Mouse (Mus musculus) MEL (cell line): ENCODE measurements around the gene 1600002K03Rik.

Source experiments
- CHD1 ChIP-seq: IDR thresholded peaks from 2 replicates; pipeline ENCODE4 v1.6.1; 2012; ENCODE audit warnings: low read depth, mild to moderate bottlenecking, inconsistent platforms, low read length, improper control_type of control experiment
- CHD2 ChIP-seq: IDR thresholded peaks from 2 replicates; pipeline ENCODE4 v1.6.1; 2011; ENCODE audit warnings: low read length, improper control_type of control experiment
- CTCF ChIP-seq, 3 experiments: IDR thresholded peaks in 2 of 3; conservative IDR thresholded peaks in 1 of 3; 2 replicates each; pipeline ENCODE4 v1.5.1; 2011 to 2012; ENCODE audit warnings: low read length in 3 of 3, low read depth in 2 of 3, mild to moderate bottlenecking in 2 of 3, improper control_type of control experiment in 1 of 3, inconsistent platforms in 1 of 3, mixed read lengths in 1 of 3, moderate library complexity in 1 of 3; ENCODE audit not compliant: control insufficient read depth in 1 of 3, insufficient read depth in 1 of 3, poor library complexity in 1 of 3, severe bottlenecking in 1 of 3
- EP300 ChIP-seq, 2 experiments: IDR thresholded peaks; 2 replicates each; pipeline ENCODE4 v1.6.1; 2011; ENCODE audit warnings: improper control_type of control experiment in 2 of 2, low read length in 2 of 2, low read depth in 1 of 2, mild to moderate bottlenecking in 1 of 2
- GATA1 ChIP-seq: IDR thresholded peaks from 2 replicates; pipeline ENCODE4 v1.6.1; 2011; ENCODE audit warnings: low read depth, low read length, improper control_type of control experiment
- JUND ChIP-seq: IDR thresholded peaks from 2 replicates; pipeline ENCODE4 v1.6.1; 2011; ENCODE audit warnings: low read depth, mild to moderate bottlenecking, improper control_type of control experiment, low read length
- MEF2A ChIP-seq: IDR thresholded peaks from 2 replicates; pipeline ENCODE4 v1.6.1; 2014; ENCODE audit warnings: low read depth, mild to moderate bottlenecking, inconsistent platforms, low read length, improper control_type of control experiment; ENCODE audit not compliant: poor library complexity, insufficient replicate concordance, severe bottlenecking; ENCODE audit errors: extremely low read depth
- MXI1 ChIP-seq: IDR thresholded peaks from 2 replicates; pipeline ENCODE4 v1.6.1; 2011; ENCODE audit warnings: mild to moderate bottlenecking, low read depth, low read length, improper control_type of control experiment
- POLR2A ChIP-seq, 2 experiments: IDR thresholded peaks; 2 replicates each; pipeline ENCODE4 v1.6.1; 2011 to 2012; ENCODE audit warnings: low read length in 2 of 2, mild to moderate bottlenecking in 2 of 2, control low read depth in 1 of 2, improper control_type of control experiment in 1 of 2, low read depth in 1 of 2, moderate library complexity in 1 of 2; ENCODE audit not compliant: control insufficient read depth in 1 of 2, insufficient read depth in 1 of 2, poor library complexity in 1 of 2
- POLR2AphosphoS2 ChIP-seq: IDR thresholded peaks from 2 replicates; pipeline ENCODE4 v1.6.1; 2011; ENCODE audit warnings: low read length, improper control_type of control experiment
- RCOR1 ChIP-seq: IDR thresholded peaks from 2 replicates; pipeline ENCODE4 v1.6.1; 2012; ENCODE audit warnings: low read depth, mild to moderate bottlenecking, inconsistent platforms, low read length, improper control_type of control experiment
- UBTF ChIP-seq: IDR thresholded peaks from 2 replicates; pipeline ENCODE4 v1.6.1; 2012; ENCODE audit warnings: low read depth, mild to moderate bottlenecking, inconsistent platforms, low read length, improper control_type of control experiment, moderate library complexity, borderline replicate concordance; ENCODE audit not compliant: insufficient read depth
- ZNF384 ChIP-seq: IDR thresholded peaks from 2 replicates; pipeline ENCODE4 v1.6.1; 2012; ENCODE audit warnings: low read depth, mild to moderate bottlenecking, inconsistent platforms, low read length, improper control_type of control experiment

DNA sequence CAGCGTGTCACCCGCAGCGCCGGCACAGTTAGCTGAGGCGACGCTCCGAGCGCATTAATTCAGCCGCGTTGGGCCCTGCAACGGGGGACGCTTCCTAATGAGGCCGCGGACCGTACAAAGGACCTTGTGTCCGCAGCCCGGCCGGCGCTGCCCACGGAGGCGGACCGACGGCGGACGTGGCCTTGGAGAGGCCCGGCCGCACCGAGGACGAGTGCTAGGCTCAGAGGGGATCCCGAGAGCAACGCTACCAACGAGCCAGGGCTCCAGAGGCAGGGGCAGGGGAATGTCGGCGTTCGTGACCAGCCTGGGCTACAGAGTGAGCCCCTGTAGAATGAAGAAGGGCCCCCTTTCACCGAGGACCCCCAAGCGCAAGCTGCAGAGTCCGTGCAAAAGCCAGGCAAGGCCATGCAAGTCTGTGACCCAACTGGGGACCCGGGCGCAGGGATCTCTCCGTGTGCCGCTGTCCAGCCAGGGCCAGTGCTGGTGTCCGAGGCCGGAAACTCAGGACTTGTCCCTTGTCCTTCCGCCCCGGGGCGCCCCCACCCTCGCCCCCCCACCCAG, 17.8 kb downstream of the 1600002K03Rik start:
- TF ChIP-seq POLR2AphosphoS2 (no peak), GATA1 (no peak), EP300 (IDR thresholded peaks at IDR 0.05; ENCODE audit: low read depth in 1 of 2, low read length in 2 of 2) (no peak), CTCF (IDR thresholded peaks at IDR 0.05 in 2 of 3, conservative IDR thresholded peaks at IDR 0.05 in 1 of 3; ENCODE audit: control insufficient read depth in 1 of 3, insufficient read depth in 1 of 3, low read depth in 2 of 3, low read length in 3 of 3, poor library complexity in 1 of 3, severe bottlenecking in 1 of 3) (no peak), POLR2A (IDR thresholded peaks at IDR 0.05; ENCODE audit: control insufficient read depth in 1 of 2, insufficient read depth in 1 of 2, low read depth in 1 of 2, low read length in 2 of 2, poor library complexity in 1 of 2) (no peak), UBTF (no peak), CHD2 (no peak), RCOR1 (no peak), MEF2A (no peak), JUND (no peak), CHD1 (no peak), MXI1 (no peak), ZNF384 (no peak)
